Mouse (Mus musculus): ENCODE results near the gene Zmym3. TPM values are rescaled to one million over a fixed set of nuclear protein-coding genes. Genes with fewer than 3 reads are reported as not detected.

Gene Zmym3
- 16.3 and 16.5 TPM in 2 replicates for polyA plus RNA-seq (2015; fragmentation: Nextera tagmentation; extraction: Ambion mirVana)

GRCm38 (mm10) chrX:101420700-101421095 is at the start of gene Zmym3:
Gene Zmym3 (minus strand): TSS chrX:101420849.

GRCm38 (mm10) chrX:101448886-101449475 is 28.3 kb upstream of the Zmym3 start, which contains the start of gene Itgb1bp2:
Gene Itgb1bp2 (plus strand): TSS chrX:101449088.

GRCm38 (mm10) chrX:101429142-101429949 is 8.7 kb upstream of the Zmym3 start, which contains the start of gene Nono:
Gene Nono (plus strand): TSS chrX:101429318.

GRCm38 (mm10) chrX:101376190-101376968 is 44.3 kb downstream of the Zmym3 start, which contains the start of gene Gjb1:
Gene Gjb1 (plus strand): TSS chrX:101376378.

Other genes starting within 250 kb of the Zmym3 start
- 59.2 and 62.9 TPM in 2 replicates for gene Snx12, start 198.3 kb downstream of the Zmym3 start, polyA plus RNA-seq (2015; fragmentation: Nextera tagmentation; extraction: Ambion mirVana)
- gene Foxo4, start 166.3 kb downstream of the Zmym3 start, polyA plus RNA-seq (2015; fragmentation: Nextera tagmentation; extraction: Ambion mirVana): 1.6 and 1.8 TPM in 2 replicates
- gene Gm614, start 156.9 kb downstream of the Zmym3 start, polyA plus RNA-seq (2015; fragmentation: Nextera tagmentation; extraction: Ambion mirVana): not detected in 2 replicates
- gene Il2rg, start 152.6 kb downstream of the Zmym3 start, polyA plus RNA-seq (2015; fragmentation: Nextera tagmentation; extraction: Ambion mirVana): 3.9 and 11.7 TPM in 2 replicates
- not detected in 2 replicates for gene Gm20489, start 151.8 kb downstream of the Zmym3 start, polyA plus RNA-seq (2015; fragmentation: Nextera tagmentation; extraction: Ambion mirVana)
- 12.9 and 15.4 TPM in 2 replicates for gene Med12, start 146.8 kb downstream of the Zmym3 start, polyA plus RNA-seq (2015; fragmentation: Nextera tagmentation; extraction: Ambion mirVana)
- gene Nlgn3, start 121.7 kb downstream of the Zmym3 start, polyA plus RNA-seq (2015; fragmentation: Nextera tagmentation; extraction: Ambion mirVana): 1.2 and 1.5 TPM in 2 replicates
- gene Gjb1, start 44.5 kb downstream of the Zmym3 start, polyA plus RNA-seq (2015; fragmentation: Nextera tagmentation; extraction: Ambion mirVana): 0.34 and 0.89 TPM in 2 replicates
- gene Nono, start 8.5 kb upstream of the Zmym3 start, polyA plus RNA-seq (2015; fragmentation: Nextera tagmentation; extraction: Ambion mirVana): 137 and 153 TPM in 2 replicates
- 5.8 and 6.5 TPM in 2 replicates for gene Itgb1bp2, start 28.2 kb upstream of the Zmym3 start, polyA plus RNA-seq (2015; fragmentation: Nextera tagmentation; extraction: Ambion mirVana)
- gene Taf1, start 111.9 kb upstream of the Zmym3 start, polyA plus RNA-seq (2015; fragmentation: Nextera tagmentation; extraction: Ambion mirVana): 4.4 and 5.9 TPM in 2 replicates
- 44.0 and 52.2 TPM in 2 replicates for gene Ogt, start 219.2 kb upstream of the Zmym3 start, polyA plus RNA-seq (2015; fragmentation: Nextera tagmentation; extraction: Ambion mirVana)